Mouse (Mus musculus) ES-Bruce4 (cell line): ENCODE measurements around the gene Edrf1. TPM values are rescaled to one million over a fixed set of nuclear protein-coding genes. Genes with fewer than 3 reads are reported as not detected.
A peak's percentile ranks its signal among the peaks of the same experiment; 100 is the strongest.
"Not testable (repeated sequence)": the region's sequence is repeated elsewhere in the genome, so short reads cannot be mapped to it uniquely, and the experiment has no call there.

Source experiments
- H3K27ac ChIP-seq: 2 replicates; pipeline ENCODE4 v1.5.1; 2012; ENCODE audit warnings: low read length, inconsistent platforms; ENCODE audit not compliant: insufficient read depth
- H3K27me3 ChIP-seq: 2 replicates; pipeline ENCODE4 v1.6.1; 2012; ENCODE audit warnings: mild to moderate bottlenecking, low read length, inconsistent platforms; ENCODE audit not compliant: control insufficient read depth, poor library complexity, insufficient read depth, severe bottlenecking
- H3K36me3 ChIP-seq: 2 replicates; pipeline ENCODE4 v1.6.1; 2012; ENCODE audit warnings: inconsistent platforms, mild to moderate bottlenecking, low read length, moderate library complexity; ENCODE audit not compliant: control insufficient read depth, poor library complexity, insufficient read depth, severe bottlenecking
- H3K4me1 ChIP-seq: one replicate; pipeline ENCODE4 v1.8.1; 2011; ENCODE audit warnings: low read length; ENCODE audit not compliant: control insufficient read depth, insufficient read depth
- H3K4me3 ChIP-seq: 2 replicates; pipeline ENCODE4 v1.5.1; 2011; ENCODE audit warnings: low read depth, mild to moderate bottlenecking, low read length
- H3K9ac ChIP-seq: 2 replicates; pipeline ENCODE4 v1.6.1; 2012; ENCODE audit warnings: low read depth, mild to moderate bottlenecking, inconsistent platforms; ENCODE audit not compliant: poor library complexity, severe bottlenecking
- H3K9me3 ChIP-seq: replicated peaks from 2 replicates; pipeline ENCODE4 v1.6.1; 2012; ENCODE audit warnings: mild to moderate bottlenecking, low read length, inconsistent platforms; ENCODE audit not compliant: control insufficient read depth, poor library complexity, insufficient read depth, severe bottlenecking
- CTCF ChIP-seq: IDR thresholded peaks from one replicate; pipeline ENCODE4 v1.8.1; 2011; ENCODE audit warnings: low read depth, low read length
- EP300 ChIP-seq: IDR thresholded peaks from 2 replicates; pipeline ENCODE4 v1.6.1; 2011; ENCODE audit warnings: low read depth, low read length; ENCODE audit not compliant: insufficient read depth
- POLR2A ChIP-seq: IDR thresholded peaks from one replicate; pipeline ENCODE4 v1.8.1; 2011; ENCODE audit warnings: low read length; ENCODE audit not compliant: insufficient read depth
- polyA plus RNA-seq: library from polyadenylated mRNA; stranded (reverse); fragments of >200 nt; gene quantifications from 2 replicates; pipeline ENCODE4 v1.2.4, GENCODE M21; 2011; ENCODE audit warnings: low read depth; ENCODE audit not compliant: missing spikeins, insufficient read depth, insufficient read length

Gene Edrf1
- polyA plus RNA-seq, 1 experiment = 26.1 TPM

- Histone ChIP-seq H3K9ac (no peak overlapping the region), H3K27ac (no peak overlapping the region), H3K27me3 (no peaks in the 10 kb centered on the region), H3K36me3 (no peaks in the 10 kb centered on the region), H3K9me3 (no peaks in the 10 kb centered on the region), H3K4me3 (no peak overlapping the region), H3K4me1 (no peaks in the 10 kb centered on the region)
- TF ChIP-seq CTCF (peak; percentile 71), EP300 (no peak), POLR2A (no peak)
These were observed 46.8 kb downstream of the Edrf1 start for GRCm38 (mm10) chr7:133684110-133684509.

GRCm38 (mm10) chr7:133684701-133685100 is 47.4 kb downstream of the Edrf1 start:
- no peak overlapping the region for H3K4me3 ChIP-seq
- H3K4me1 ChIP-seq = no peaks in the 10 kb centered on the region
- no peak overlapping the region for H3K9ac ChIP-seq
- no peaks in the 10 kb centered on the region for H3K27me3 ChIP-seq
- TF ChIP-seq CTCF = no peak
- TF ChIP-seq EP300 = no peak
- no peak for TF ChIP-seq POLR2A
- H3K9me3 ChIP-seq = no peaks in the 10 kb centered on the region
- H3K36me3 ChIP-seq = no peaks in the 10 kb centered on the region
- no peak overlapping the region for H3K27ac ChIP-seq

- H3K36me3 ChIP-seq, H3K27ac ChIP-seq, H3K27me3 ChIP-seq, H3K4me1 ChIP-seq, H3K9me3 ChIP-seq, H3K9ac ChIP-seq, H3K4me3 ChIP-seq: not testable (repeated sequence)
These were observed 48.3 kb downstream of the Edrf1 start for GRCm38 (mm10) chr7:133685644-133686043.

- Histone ChIP-seq H3K4me1 (no peaks in the 10 kb centered on the region), H3K4me3 (no peak overlapping the region), H3K27ac (no peak overlapping the region), H3K27me3 (no peaks in the 10 kb centered on the region), H3K9ac (no peak overlapping the region), H3K9me3 (no peaks in the 10 kb centered on the region), H3K36me3 (no peaks in the 10 kb centered on the region)
- TF ChIP-seq EP300 (no peak), POLR2A (no peak), CTCF (no peak)
These were observed 60.8 kb downstream of the Edrf1 start for GRCm38 (mm10) chr7:133698021-133698709.

GRCm38 (mm10) chr7:133699885-133700284 is 62.5 kb downstream of the Edrf1 start:
- Histone ChIP-seq H3K9me3 (no peaks in the 10 kb centered on the region), H3K4me3 (no peak overlapping the region), H3K4me1 (no peaks in the 10 kb centered on the region), H3K27me3 (no peaks in the 10 kb centered on the region), H3K27ac (no peak overlapping the region), H3K9ac (no peak overlapping the region), H3K36me3 (no peaks in the 10 kb centered on the region)
- TF ChIP-seq CTCF (no peak), POLR2A (no peak), EP300 (no peak)

GRCm38 (mm10) chr7:133701366-133701765 is 64.0 kb downstream of the Edrf1 start:
- no peak overlapping the region for H3K27ac ChIP-seq
- TF ChIP-seq POLR2A = no peak
- TF ChIP-seq EP300 = no peak
- no peak for TF ChIP-seq CTCF
- H3K27me3 ChIP-seq = no peaks in the 10 kb centered on the region
- H3K9me3 ChIP-seq = no peaks in the 10 kb centered on the region
- no peaks in the 10 kb centered on the region for H3K4me1 ChIP-seq
- no peaks in the 10 kb centered on the region for H3K36me3 ChIP-seq
- no peak overlapping the region for H3K9ac ChIP-seq
- H3K4me3 ChIP-seq = no peak overlapping the region
